Comparison of ENCODE assay signal across 8 mouse cellular contexts in genomic region chr1:182527921-182528858, GRCm38 (mm10). TPM values are rescaled to one million over a fixed set of nuclear protein-coding genes. Genes with fewer than 3 reads are reported as not detected.
A peak's percentile ranks its signal among the peaks of the same experiment; 100 is the strongest.
DNase-seq lines count a peak whose midpoint lies in the region; ATAC-seq and TF ChIP-seq lines count a peak whose summit lies in the region.

No protein-coding gene starts in this region.

- no peak overlapping the region for H3K27ac ChIP-seq in forebrain, embryonic 12.5 days
- no peak overlapping the region for H3K27ac ChIP-seq in hindbrain, postnatal 0 days
- peak overlapping the region; percentile 93 for H3K27ac ChIP-seq in stomach, embryonic 15.5 days

- ATAC-seq in Patski: peak; percentile 95
- ATAC-seq in forebrain, embryonic 12.5 days (ENCODE audit: low FRiP score): peak; percentile 44
- ATAC-seq in hindbrain, postnatal 0 days: no peak
- ATAC-seq in megakaryocyte progenitor cell, adult 5-6 weeks (replicated peaks; ENCODE audit: poor library complexity): peak; percentile 92
- peak; percentile 90 for ATAC-seq in stomach, embryonic 15.5 days (ENCODE audit: insufficient read depth, low FRiP score, low read depth)

- no peak overlapping the region for H3K9ac ChIP-seq in forebrain, embryonic 12.5 days
- no peak overlapping the region for H3K9ac ChIP-seq in hindbrain, postnatal 0 days (replicated peaks; ENCODE audit: low read length)
- no peak overlapping the region for H3K9ac ChIP-seq in stomach, embryonic 15.5 days

- CTCF ChIA-PET in Patski (lab: Charles Lee): interaction anchor here (1.0 to 1.5 kb wide), 5 partner anchors 8 to 35 kb away, joined by 3 to 5 read pairs (median 4); no protein-coding TSS in a partner anchor

- in situ Hi-C loops in Patski (cut with MboI; ENCODE audit: low pct_unique_long_range_greater_than_20kb): loop anchor here (10.0 to 25.0 kb wide), 2 partner anchors 403 to 641 kb away; partner anchors contain the start of gene Srp9

- no peak for TF ChIP-seq CTCF in Patski (IDR thresholded peaks at IDR 0.05)
- no peak for TF ChIP-seq CTCF in hindbrain, postnatal 0 days (IDR thresholded peaks at IDR 0.05; ENCODE audit: low read depth)

- H3K9me3 ChIP-seq in forebrain, embryonic 12.5 days: no peaks in the 10 kb centered on the region
- no peaks in the 10 kb centered on the region for H3K9me3 ChIP-seq in hindbrain, postnatal 0 days (ENCODE audit: low read length)
- H3K9me3 ChIP-seq in stomach, embryonic 15.5 days: no peaks in the 10 kb centered on the region

- peak; percentile 97 for DNase-seq in heart, adult 11 months
- DNase-seq in heart, adult 8-10 months (ENCODE audit: low spot score): no peak
- DNase-seq in Patski (ENCODE audit: low read depth, low spot score): peak; percentile 89
- no peak for DNase-seq in hindbrain, postnatal 0 days (ENCODE audit: low spot score)
- DNase-seq in layer of hippocampus, adult 18-20 months (ENCODE audit: low spot score in 2 of 2): no peak

- no peaks in the 10 kb centered on the region for H3K27me3 ChIP-seq in Patski
- peaks cover 29% of the 10 kb centered on the region for H3K27me3 ChIP-seq in forebrain, embryonic 12.5 days
- no peaks in the 10 kb centered on the region for H3K27me3 ChIP-seq in hindbrain, postnatal 0 days (ENCODE audit: insufficient read depth, low read length)
- H3K27me3 ChIP-seq in stomach, embryonic 15.5 days (replicated peaks): no peaks in the 10 kb centered on the region

- POLR2A ChIA-PET in Patski (lab: Charles Lee): interaction anchor here (0.7 to 1.7 kb wide), 5 partner anchors 9 to 67 kb away, joined by 3 to 7 read pairs (median 3); no protein-coding TSS in a partner anchor

- H3K36me3 ChIP-seq in forebrain, embryonic 12.5 days (replicated peaks): no peaks in the 10 kb centered on the region
- no peaks in the 10 kb centered on the region for H3K36me3 ChIP-seq in hindbrain, postnatal 0 days (ENCODE audit: insufficient read depth, low read length)
- H3K36me3 ChIP-seq in stomach, embryonic 15.5 days: no peaks in the 10 kb centered on the region

- H3K4me2 ChIP-seq in forebrain, embryonic 12.5 days: peak overlapping the region; percentile 43
- peak overlapping the region; percentile 18 for H3K4me2 ChIP-seq in hindbrain, postnatal 0 days (ENCODE audit: low read depth, low read length)
- H3K4me2 ChIP-seq in stomach, embryonic 15.5 days: peak overlapping the region; percentile 43

- peaks cover 17% of the 10 kb centered on the region for H3K4me1 ChIP-seq in forebrain, embryonic 12.5 days
- H3K4me1 ChIP-seq in hindbrain, postnatal 0 days (ENCODE audit: insufficient read depth, low read length): peaks cover 6% of the 10 kb centered on the region; the same call in 1 of the 2 replicates
- H3K4me1 ChIP-seq in stomach, embryonic 15.5 days: peaks cover 17% of the 10 kb centered on the region

- H3K4me3 ChIP-seq in forebrain, embryonic 12.5 days (replicated peaks): peak overlapping the region; percentile 16; the same call in 1 of the 2 replicates
- H3K4me3 ChIP-seq in hindbrain, postnatal 0 days (ENCODE audit: low read length): no peak overlapping the region
- no peak overlapping the region for H3K4me3 ChIP-seq in stomach, embryonic 15.5 days (replicated peaks)

- WGBS in forebrain, embryonic 12.5 days: 5% methylated on average over 19 of the region's 19 CpGs
- 11% methylated on average over 19 of the region's 19 CpGs for WGBS in hindbrain, postnatal 0 days
- WGBS in stomach, embryonic 15.5 days: 12% methylated on average over 19 of the region's 19 CpGs

RNA-seq across cellular contexts. Expression of gene Capn2, which starts 10.8 kb away (rescaled TPM):
- 10 to 100 TPM; 53.7 to 72.8 (median 63.5) TPM for total RNA-seq in heart, adult 8-10 months (2022)
- 281 TPM for polyA plus RNA-seq in Patski (2021)
- 91.6 and 95.6 TPM in 2 replicates for polyA plus RNA-seq in forebrain, embryonic 12.5 days (2016; fragmentation: Nextera tagmentation; extraction: Ambion mirVana)
- total RNA-seq in hindbrain, postnatal 0 days (2014; rRNA removed): 79.7 and 87.2 TPM in 2 replicates
- polyA plus RNA-seq in hindbrain, postnatal 0 days (2015; fragmentation: Nextera tagmentation; extraction: Ambion mirVana): 82.2 and 83.7 TPM in 2 replicates
- 4.1 and 9.7 TPM in 2 replicates for total RNA-seq in megakaryocyte progenitor cell, adult 5-6 weeks (2015)
- 8.7 and 10.5 TPM in 2 replicates for total RNA-seq in megakaryocyte progenitor cell, adult 5-6 weeks (2017)
- 107 and 108 TPM in 2 replicates for polyA plus RNA-seq in stomach, embryonic 15.5 days (2015; fragmentation: Nextera tagmentation; extraction: Ambion mirVana)
- 10 to 100 TPM; 63.2 to 68.1 TPM for total RNA-seq in layer of hippocampus, adult 18-20 months (2021)

RNA-seq across cellular contexts. Expression of gene Capn8, which starts 36.6 kb away (rescaled TPM):
- not detected for total RNA-seq in heart, adult 8-10 months (2022)
- 0.06 TPM for polyA plus RNA-seq in Patski (2021)
- polyA plus RNA-seq in forebrain, embryonic 12.5 days (2016; fragmentation: Nextera tagmentation; extraction: Ambion mirVana): 0.08 and 0.10 TPM in 2 replicates
- not detected in 2 replicates for total RNA-seq in hindbrain, postnatal 0 days (2014; rRNA removed)
- not detected in 2 replicates for polyA plus RNA-seq in hindbrain, postnatal 0 days (2015; fragmentation: Nextera tagmentation; extraction: Ambion mirVana)
- not detected in 2 replicates for total RNA-seq in megakaryocyte progenitor cell, adult 5-6 weeks (2015)
- not detected in 2 replicates for total RNA-seq in megakaryocyte progenitor cell, adult 5-6 weeks (2017)
- polyA plus RNA-seq in stomach, embryonic 15.5 days (2015; fragmentation: Nextera tagmentation; extraction: Ambion mirVana): 2.2 and 2.4 TPM in 2 replicates
- not detected for total RNA-seq in layer of hippocampus, adult 18-20 months (2021)

Comparison
In these comparisons a context has a peak if more than half of its experiments do, and no peak if none do; other contexts are left out.
1. DNase-seq: peak in heart, adult 11 months (single experiment) and Patski (single experiment); none in heart, adult 8-10 months (single experiment), hindbrain, postnatal 0 days (single experiment) and layer of hippocampus, adult 18-20 months (0 of 2).
2. Peak in every context shown above with its lines, with median percentiles within 50 percentile points of each other: H3K4me2 ChIP-seq.